Mouse (Mus musculus) brain, embryonic 18.5 days (tissue): ENCODE data around the gene Disp3.
A peak's percentile ranks its signal among the peaks of the same experiment; 100 is the strongest.

Experiments used
- DNase-seq: peaks from one replicate; pipeline ENCODE4 v3.0.0-alpha.2; 2012; ENCODE audit warnings: low read depth, low spot score

Gene Disp3

DNA sequence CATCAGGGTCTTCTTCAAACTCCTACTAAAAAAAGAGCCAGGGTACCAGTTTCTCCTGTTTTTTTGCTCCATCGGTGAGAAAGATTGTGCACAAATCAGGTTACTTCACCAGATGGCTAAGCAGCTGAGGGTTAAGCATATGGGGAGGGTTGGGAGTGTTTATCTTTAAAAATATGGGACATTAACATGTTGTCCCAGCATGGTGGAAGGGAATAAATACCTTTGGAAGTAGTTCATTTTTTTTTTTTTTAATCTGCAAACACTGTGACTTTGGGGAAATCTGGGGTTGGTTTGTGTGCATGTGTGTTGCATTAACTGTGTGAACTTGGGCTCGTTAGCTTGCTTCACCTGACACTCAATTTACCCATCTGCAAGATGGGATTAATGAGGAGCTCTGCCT lies 3.3 kb upstream of the Disp3 start:
- no peak for DNase-seq

GRCm38 (mm10) chr4:148288055-148288549 lies 337 bp upstream of the Disp3 start:
- DNase-seq, result peak; percentile 85

GRCm38 (mm10) chr4:148287041-148287440 lies 724 bp downstream of the Disp3 start:
- no peak for DNase-seq

- no peak for DNase-seq
Measured at GRCm38 (mm10) chr4:148286226-148287031, 1.3 kb downstream of the Disp3 start.

DNA sequence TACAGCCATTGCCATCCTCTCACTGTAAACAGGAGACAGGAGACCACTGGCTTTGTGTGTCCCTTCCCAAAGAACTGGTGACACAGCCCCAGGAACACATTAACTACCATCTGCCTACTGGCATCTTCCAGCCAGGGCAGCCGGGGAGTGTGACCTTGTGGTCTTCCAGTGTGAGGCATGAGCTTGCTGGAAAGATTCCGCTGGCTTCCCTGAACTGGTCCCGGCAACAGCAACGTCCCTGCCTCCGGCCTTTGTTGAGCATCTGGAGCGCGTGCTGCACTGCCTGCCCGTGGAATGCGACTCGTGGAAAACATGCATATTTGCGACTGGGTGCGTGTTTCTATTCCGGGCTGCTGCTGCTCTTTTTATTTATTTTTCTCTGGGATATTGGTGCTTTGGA lies 3.5 kb downstream of the Disp3 start:
- no peak for DNase-seq

DNA sequence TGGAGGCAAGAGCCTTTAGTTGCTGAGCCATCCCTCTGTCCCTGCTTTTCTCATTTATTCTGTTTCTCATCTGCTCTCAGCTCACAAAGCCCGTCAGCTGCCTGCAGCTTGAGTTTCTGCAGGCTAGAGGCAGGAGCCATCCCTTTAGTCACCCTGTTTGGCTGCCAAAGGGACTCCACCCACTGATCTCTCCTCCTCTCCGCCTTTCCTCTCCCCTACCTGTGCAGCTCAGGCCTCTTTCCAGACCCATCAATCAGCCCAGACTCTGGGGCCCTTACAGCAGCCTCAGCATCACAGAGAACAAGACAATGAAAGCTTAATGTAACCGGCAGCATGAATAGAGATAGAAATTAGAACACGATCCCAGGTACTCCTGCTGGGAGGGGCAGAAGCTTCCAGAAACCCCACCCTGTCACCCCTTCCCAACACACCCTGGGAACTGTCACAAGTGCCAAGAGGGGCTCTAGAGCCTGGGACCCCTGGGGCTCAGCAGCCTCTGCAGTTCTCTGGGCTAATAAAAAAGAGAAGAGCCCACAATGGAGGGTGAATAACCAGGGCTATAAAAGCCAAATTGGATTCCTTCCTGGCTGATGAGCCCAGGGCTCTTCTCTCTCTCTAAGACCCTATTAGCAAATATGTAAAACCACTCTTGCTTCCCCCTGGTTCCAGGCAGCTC lies 10.8 kb downstream of the Disp3 start:
- DNase-seq, result no peak

GRCm38 (mm10) chr4:148274671-148275070 lies 13.1 kb downstream of the Disp3 start:
- DNase-seq, result no peak

GRCm38 (mm10) chr4:148273229-148273628 lies 14.5 kb downstream of the Disp3 start:
- no peak for DNase-seq

- no peak for DNase-seq
Measured at GRCm38 (mm10) chr4:148271656-148272055, 16.1 kb downstream of the Disp3 start.

GRCm38 (mm10) chr4:148266973-148267507 lies 20.7 kb downstream of the Disp3 start:
- DNase-seq, result no peak

- no peak for DNase-seq
Measured at GRCm38 (mm10) chr4:148259941-148260340, 27.8 kb downstream of the Disp3 start.

DNA sequence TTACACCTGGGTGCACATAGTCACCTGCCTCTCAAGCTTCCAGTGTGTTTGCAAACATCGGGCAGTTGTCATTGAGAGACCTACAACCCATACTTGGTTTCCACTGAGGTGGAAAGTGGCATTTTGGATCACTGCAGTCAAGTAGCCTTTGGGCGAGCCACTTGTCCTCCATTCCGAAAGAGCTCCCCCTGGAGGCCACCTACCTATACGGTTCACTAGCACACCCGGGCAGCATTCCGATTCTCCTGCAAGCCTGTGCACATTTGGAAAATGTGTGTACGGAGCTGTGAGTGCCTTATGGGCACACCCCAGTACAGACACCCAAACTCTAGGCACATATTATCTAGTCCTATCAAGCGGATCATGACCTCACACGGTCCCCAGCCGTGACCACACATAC lies 38.4 kb downstream of the Disp3 start:
- DNase-seq, result no peak

DNA sequence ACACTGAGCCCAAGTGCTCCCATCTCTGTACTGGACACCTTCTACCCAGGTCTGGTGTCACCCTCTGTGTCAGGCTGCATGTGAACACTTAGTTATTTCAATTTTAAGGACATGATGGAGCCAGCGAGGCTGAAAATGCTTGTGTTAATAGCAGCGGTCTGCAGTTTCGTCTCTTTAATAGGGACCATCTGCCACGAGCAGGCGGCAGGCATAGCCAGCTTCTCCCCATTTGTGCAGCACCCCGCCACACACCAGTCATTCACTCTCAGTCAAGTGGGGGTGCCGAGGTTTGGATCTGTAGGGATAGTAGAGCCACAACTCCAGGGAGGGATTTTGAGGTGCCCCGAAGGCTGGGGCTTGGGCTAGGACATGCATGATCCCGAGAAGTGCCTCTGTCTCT lies 47.4 kb downstream of the Disp3 start:
- no peak for DNase-seq

DNA sequence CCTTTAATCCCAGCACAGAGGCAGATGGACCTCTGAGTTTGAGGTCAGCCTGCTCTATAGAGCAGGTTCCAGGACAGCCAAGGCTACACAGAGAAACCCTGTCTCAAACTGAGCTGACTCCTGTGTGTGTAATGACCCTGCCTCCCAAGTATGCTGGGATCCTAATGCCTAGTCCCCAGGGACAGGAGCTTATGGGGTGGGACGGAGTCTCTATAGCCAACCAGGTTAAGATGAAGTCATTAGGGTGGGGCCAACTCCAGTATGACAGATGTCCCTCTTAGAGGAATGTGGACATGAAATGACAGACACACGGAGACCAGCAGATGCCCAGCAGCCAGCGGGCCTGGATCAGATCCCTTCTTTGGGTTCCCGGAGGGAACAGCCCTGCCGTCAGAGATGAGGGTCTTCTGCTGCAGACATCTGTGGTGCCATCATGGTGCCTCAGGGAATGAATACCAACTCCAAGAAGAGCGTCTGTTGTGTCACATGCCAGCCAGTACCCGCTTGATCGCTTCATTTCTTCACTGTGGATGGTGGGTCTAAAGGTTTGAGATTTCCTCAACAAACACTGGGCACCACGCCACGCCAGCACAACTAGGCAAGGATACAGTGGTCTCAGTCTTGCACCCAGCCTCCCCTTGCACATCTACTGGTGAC lies 48.2 kb downstream of the Disp3 start:
- no peak for DNase-seq

DNA sequence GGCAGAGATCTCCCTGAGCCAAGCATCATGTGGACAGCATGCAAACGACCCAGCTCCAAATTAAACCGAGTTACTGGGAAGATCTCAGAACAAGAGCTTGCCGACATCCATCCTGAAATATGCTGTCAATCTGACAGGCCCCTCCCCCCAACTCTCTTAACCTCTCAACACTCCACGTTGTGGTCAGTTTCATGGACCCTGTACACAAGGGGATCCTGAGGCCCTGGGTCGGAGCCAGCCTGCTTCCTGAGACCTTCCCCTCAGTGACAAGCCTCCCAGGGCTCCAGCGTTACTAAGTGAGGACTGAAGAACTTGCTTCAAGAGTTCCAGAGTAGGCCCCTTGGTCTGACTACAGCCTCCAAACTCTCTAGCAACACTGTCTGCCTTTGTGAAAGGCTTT lies 48.8 kb downstream of the Disp3 start:
- DNase-seq, result no peak

GRCm38 (mm10) chr4:148238218-148238617 lies 49.5 kb downstream of the Disp3 start:
- no peak for DNase-seq

GRCm38 (mm10) chr4:148236664-148237063 lies 51.1 kb downstream of the Disp3 start:
- DNase-seq, result no peak

- DNase-seq, result no peak
Measured at GRCm38 (mm10) chr4:148233061-148233460, 54.7 kb downstream of the Disp3 start.

- DNase-seq, result no peak
Measured at GRCm38 (mm10) chr4:148232615-148233014, 55.1 kb downstream of the Disp3 start.

- DNase-seq, result no peak
Measured at GRCm38 (mm10) chr4:148232124-148232523, 55.6 kb downstream of the Disp3 start.

GRCm38 (mm10) chr4:148229646-148230045 lies 58.1 kb downstream of the Disp3 start:
- DNase-seq, result no peak

DNA sequence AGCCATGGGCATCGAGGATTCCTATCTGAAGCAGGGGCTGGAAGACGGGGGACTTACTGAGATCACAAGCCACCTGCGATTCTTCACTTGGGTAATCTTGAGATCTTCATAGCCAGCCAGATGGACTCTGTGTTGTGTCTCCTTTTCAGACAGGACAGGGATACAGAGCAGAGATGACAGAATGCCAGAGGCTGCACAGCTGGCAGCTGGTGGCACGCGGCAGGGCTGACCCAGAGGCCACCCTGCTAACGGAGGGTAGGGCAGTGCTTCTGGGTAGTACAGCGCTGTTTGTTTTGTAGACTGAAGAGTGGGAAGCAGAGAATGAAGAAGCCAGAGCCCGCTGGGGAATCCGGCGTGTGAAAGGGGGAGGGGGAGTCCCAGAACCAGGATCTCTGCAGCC lies 64.8 kb downstream of the Disp3 start:
- no peak for DNase-seq
